ENCODE assay signal across 17 mouse cellular contexts in the genomic region with DNA sequence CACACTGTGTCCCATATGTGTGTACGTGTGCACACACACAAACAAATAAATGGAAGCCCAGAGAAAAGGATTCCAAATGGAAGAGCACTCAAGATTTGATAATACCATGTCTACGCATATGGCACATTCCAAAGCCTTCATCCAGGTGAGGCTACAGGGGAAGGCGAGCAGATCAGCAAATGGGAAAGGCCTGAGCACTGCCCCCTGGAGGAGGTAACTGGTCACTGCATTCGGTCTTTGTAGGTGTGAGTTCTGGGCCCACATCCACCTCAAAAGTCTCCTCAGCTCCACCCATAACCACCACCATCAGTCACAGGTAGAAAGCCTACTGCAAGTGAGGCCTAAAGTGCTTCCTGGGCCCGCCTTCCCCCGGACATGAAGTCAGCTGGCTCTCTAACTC. TPM values are rescaled to one million over a fixed set of nuclear protein-coding genes. Genes with fewer than 3 reads are reported as not detected.
DNase-seq lines count a peak whose midpoint lies in the region; ATAC-seq and TF ChIP-seq lines count a peak whose summit lies in the region.
"Had no signal": no experiment of that assay in that cellular context is flagged by ENCODE, and none has a peak within 500 bp of the region (broad histone marks: within the 10 kb centered on the region; RNA-seq: fewer than 3 reads in every experiment).

No protein-coding gene starts in this region.

- no peak overlapping the region for H3K4me2 ChIP-seq in liver, embryonic 14.5 days (ENCODE audit: low read depth)
- no peak overlapping the region for H3K4me2 ChIP-seq in liver, embryonic 12.5 days
- H3K4me2 ChIP-seq: heart, embryonic 13.5 days; limb, embryonic 15.5 days had no signal

- WGBS in cerebellum, adult 2 months, result 94% methylated on average over 6 of the region's 6 CpGs
- WGBS in liver, embryonic 14.5 days (ENCODE audit: insufficient replicate concordance), result 63% methylated on average over 6 of the region's 6 CpGs
- WGBS in liver, embryonic 12.5 days (ENCODE audit: insufficient replicate concordance), result 77% methylated on average over 6 of the region's 6 CpGs

- no peaks in the 10 kb centered on the region for H3K36me3 ChIP-seq in liver, embryonic 14.5 days (replicated peaks; ENCODE audit: control insufficient read depth, insufficient read depth, low read depth)
- H3K36me3 ChIP-seq in liver, embryonic 12.5 days, result no peaks in the 10 kb centered on the region
- H3K36me3 ChIP-seq: heart, embryonic 13.5 days; hindbrain, embryonic 10.5 days; limb, embryonic 15.5 days had no signal

- no peak overlapping the region for H3K9ac ChIP-seq in liver, embryonic 14.5 days (replicated peaks)
- H3K9ac ChIP-seq in liver, embryonic 12.5 days, result no peak overlapping the region
- H3K9ac ChIP-seq: forebrain, postnatal 0 days; heart, embryonic 13.5 days; limb, embryonic 15.5 days had no signal

- peak; percentile 30; the same call in 1 of the 2 replicates for TF ChIP-seq CTCF in cerebellum, adult 2 months (IDR thresholded peaks at IDR 0.05; ENCODE audit: borderline replicate concordance, insufficient read depth, low read depth, low read length)
- peak; percentile 66 for TF ChIP-seq CTCF in liver, embryonic 14.5 days (IDR thresholded peaks at IDR 0.05; ENCODE audit: low read depth)

- H3K4me3 ChIP-seq in cerebellum, adult 2 months (replicated peaks; ENCODE audit: insufficient read depth, low read depth, low read length), result no peak overlapping the region
- H3K4me3 ChIP-seq in liver, embryonic 14.5 days (ENCODE audit: insufficient read depth in 1 of 2, low read depth in 2 of 2, low read length in 2 of 2), result no peak overlapping the region
- no peak overlapping the region for H3K4me3 ChIP-seq in liver, embryonic 12.5 days
- H3K4me3 ChIP-seq: erythroblast, embryonic 14.5 days; heart, embryonic 13.5 days; hindbrain, embryonic 10.5 days; limb, embryonic 15.5 days had no signal

- DNase-seq in cerebellum, adult 2 months, result no peak
- no peak for DNase-seq in cerebellum, adult 9-11 months
- DNase-seq in liver, embryonic 14.5 days (ENCODE audit: low read depth in 3 of 3, low spot score in 3 of 3), result no peak
- peak; percentile 48 to 55 for DNase-seq in B cell, adult 2 months
- no peak for DNase-seq in adipocyte (ENCODE audit: low spot score)
- DNase-seq: cerebellum, adult 18-20 months; forebrain, postnatal 0 days; gastrocnemius, postnatal 10 days; kidney, adult 18-20 months; thymus, postnatal 36 days had no signal

- H3K27ac ChIP-seq in cerebellum, adult 2 months (ENCODE audit: insufficient read depth, low read length), result no peak overlapping the region
- H3K27ac ChIP-seq in liver, embryonic 14.5 days, result no peak overlapping the region
- H3K27ac ChIP-seq in liver, embryonic 12.5 days, result no peak overlapping the region
- H3K27ac ChIP-seq: heart, embryonic 13.5 days; hindbrain, embryonic 10.5 days; limb, embryonic 15.5 days had no signal

- no peaks in the 10 kb centered on the region for H3K4me1 ChIP-seq in cerebellum, adult 2 months (ENCODE audit: control insufficient read depth, insufficient read depth, low read length)
- H3K4me1 ChIP-seq in liver, embryonic 14.5 days (replicated peaks; ENCODE audit: control insufficient read depth in 2 of 2, insufficient read depth in 2 of 2, low read length in 1 of 2), result no peaks in the 10 kb centered on the region
- no peaks in the 10 kb centered on the region for H3K4me1 ChIP-seq in liver, embryonic 12.5 days
- H3K4me1 ChIP-seq: heart, embryonic 13.5 days; hindbrain, embryonic 10.5 days; limb, embryonic 15.5 days had no signal

- H3K27me3 ChIP-seq in cerebellum, adult 2 months (ENCODE audit: control insufficient read depth, insufficient read depth, low read length), result no peaks in the 10 kb centered on the region
- H3K27me3 ChIP-seq in liver, embryonic 14.5 days (ENCODE audit: control insufficient read depth, insufficient read depth, low read length), result no peaks in the 10 kb centered on the region
- no peaks in the 10 kb centered on the region for H3K27me3 ChIP-seq in liver, embryonic 12.5 days (replicated peaks)
- H3K27me3 ChIP-seq: heart, embryonic 13.5 days; limb, embryonic 15.5 days had no signal

- TF ChIP-seq EP300 in liver, embryonic 14.5 days (IDR thresholded peaks at IDR 0.05; ENCODE audit: low read depth), result no peak

- ATAC-seq in liver, embryonic 14.5 days (ENCODE audit: insufficient read depth), result no peak
- ATAC-seq in liver, embryonic 12.5 days, result no peak
- ATAC-seq in megakaryocyte, adult 5-6 weeks (ENCODE audit: poor library complexity, severe bottlenecking), result peak; percentile 72
- ATAC-seq in activated CD4-positive, CD25-positive, alpha-beta regulatory T cell, adult 4 months, result no peak
- ATAC-seq: forebrain, postnatal 0 days had no signal

- TF ChIP-seq POLR2A in cerebellum, adult 2 months (IDR thresholded peaks at IDR 0.05; ENCODE audit: borderline replicate concordance, insufficient read depth, low read length), result no peak

- H3K9me3 ChIP-seq in liver, embryonic 14.5 days (ENCODE audit: control insufficient read depth, low read length), result no peaks in the 10 kb centered on the region
- H3K9me3 ChIP-seq in liver, embryonic 12.5 days (replicated peaks), result no peaks in the 10 kb centered on the region
- H3K9me3 ChIP-seq: heart, embryonic 13.5 days; hindbrain, embryonic 10.5 days; limb, embryonic 15.5 days had no signal

RNA-seq across cellular contexts. Expression of a gene that starts 26.2 kb away (rescaled TPM):
- polyA plus RNA-seq in cerebellum, adult 2 months (2012; rRNA removed), result 13.8 and 16.3 TPM in 2 replicates
- 31.0 and 34.7 TPM in 2 replicates for polyA plus RNA-seq in liver, embryonic 14.5 days (2012; rRNA removed)
- 87.0 and 87.6 TPM in 2 replicates for polyA plus RNA-seq in liver, embryonic 14.5 days (2014; fragmentation: Nextera tagmentation; extraction: Ambion mirVana)
- polyA plus RNA-seq in liver, embryonic 12.5 days (2016; fragmentation: Nextera tagmentation; extraction: Ambion mirVana), result 23.3 and 28.1 TPM in 2 replicates
- 677 and 692 TPM in 2 replicates for total RNA-seq in megakaryocyte, adult 5-6 weeks (2015)
- 321 and 348 TPM in 2 replicates for total RNA-seq in megakaryocyte, adult 5-6 weeks (2017)
- polyA plus RNA-seq in activated CD4-positive, CD25-positive, alpha-beta regulatory T cell, adult 4 months (2017; shearing (Covaris generic)), result 1 to 10 TPM; 2.0 to 6.7 TPM

Comparison
In these comparisons a context has a peak if more than half of its experiments do, and no peak if none do; other contexts are left out.
1. DNase-seq: peak in B cell, adult 2 months (2 of 2); none in cerebellum, adult 2 months (0 of 2), cerebellum, adult 9-11 months (single experiment), liver, embryonic 14.5 days (0 of 3) and adipocyte (single experiment).